Mouse (Mus musculus) hindbrain, postnatal 0 days (tissue): ENCODE data around the gene Ankrd31. TPM values are rescaled to one million over a fixed set of nuclear protein-coding genes. Genes with fewer than 3 reads are reported as not detected.
A peak's percentile ranks its signal among the peaks of the same experiment; 100 is the strongest.
"Not testable (repeated sequence)": the region's sequence is repeated elsewhere in the genome, so short reads cannot be mapped to it uniquely, and the experiment has no call there.

Source experiments
- ATAC-seq: fragments of 200-750 bp; cut with Nextera tagmentation; 2 replicates; pipeline ENCODE4 v1.8.0; 2017; ENCODE audit warnings: mild to moderate bottlenecking, moderate TSS enrichment, moderate library complexity
- DNase-seq: peaks from one replicate; pipeline ENCODE4 v3.0.0-alpha.2; 2015; ENCODE audit warnings: low spot score
- H3K27ac ChIP-seq: fragments of 300-500 bp; sonication (generic); 2 replicates; pipeline ENCODE4 v1.5.1; 2014; ENCODE audit warnings: mild to moderate bottlenecking
- H3K27me3 ChIP-seq: fragments of 300-500 bp; sonication (generic); 2 replicates; pipeline ENCODE4 v1.6.1; 2014; ENCODE audit warnings: low read length, mixed read lengths; ENCODE audit not compliant: insufficient read depth
- H3K36me3 ChIP-seq: fragments of 300-500 bp; sonication (generic); 2 replicates; pipeline ENCODE4 v1.6.1; 2014; ENCODE audit warnings: low read length, mixed read lengths; ENCODE audit not compliant: insufficient read depth
- H3K4me1 ChIP-seq: fragments of 300-500 bp; sonication (generic); 2 replicates; pipeline ENCODE4 v1.6.1; 2014; ENCODE audit warnings: antibody characterized with exemption, low read length, mixed read lengths; ENCODE audit not compliant: insufficient read depth
- H3K4me2 ChIP-seq: fragments of 300-500 bp; sonication (generic); 2 replicates; pipeline ENCODE4 v1.6.1; 2014; ENCODE audit warnings: low read depth, mild to moderate bottlenecking, low read length, moderate library complexity, mixed read lengths
- H3K4me3 ChIP-seq: fragments of 300-500 bp; sonication (generic); 2 replicates; pipeline ENCODE4 v1.5.1; 2014; ENCODE audit warnings: low read length
- H3K9ac ChIP-seq: fragments of 300-500 bp; sonication (generic); replicated peaks from 2 replicates; pipeline ENCODE4 v1.6.1; 2014; ENCODE audit warnings: mild to moderate bottlenecking, low read length, moderate library complexity, mixed read lengths
- H3K9me3 ChIP-seq: fragments of 300-500 bp; sonication (generic); 2 replicates; pipeline ENCODE4 v1.6.1; 2016; ENCODE audit warnings: low read length, mixed read lengths
- CTCF ChIP-seq: IDR thresholded peaks from 2 replicates; pipeline ENCODE4 v1.5.1; 2016; ENCODE audit warnings: antibody characterized with exemption, control low read depth, low read depth
- WGBS: fragments of 180-500 bp; shearing (Covaris S2); extraction: QIAGEN DNeasy Blood & Tissue Kit; methylation state at CpG from one replicate; pipeline ENCODE4 v1.1.7; 2014; 5-methylcytosine and 5-hydroxymethylcytosine counted together
- polyA plus RNA-seq: library from polyadenylated mRNA; unstranded; fragments of >200 nt; fragmentation: Nextera tagmentation; extraction: Ambion mirVana; gene quantifications from 2 replicates; pipeline ENCODE4 v1.2.1, GENCODE M21; 2015
- total RNA-seq: library from RNA; depleted of rRNA; stranded (reverse); fragments of >200 nt; gene quantifications from 2 replicates; pipeline ENCODE4 v1.2.3, GENCODE M21; 2014

Gene Ankrd31
- total and polyA plus RNA-seq, 2 experiments from 2014 or later, result 0.05 TPM; not detected in 1

- Histone ChIP-seq H3K27me3 (no peaks in the 10 kb centered on the region), H3K27ac (no peak overlapping the region), H3K36me3 (no peaks in the 10 kb centered on the region), H3K4me3 (no peak overlapping the region), H3K9me3 (0 out of 2 replicates have a peak, but pooled peaks cover 2% of the 10 kb centered on the region), H3K4me1 (no peaks in the 10 kb centered on the region), H3K9ac (no peak overlapping the region), H3K4me2 (no peak overlapping the region)
- no peak for TF ChIP-seq CTCF
- DNase-seq (no peak), ATAC-seq (no peak)
- WGBS, result 89% methylated on average over 6 of the region's 6 CpGs
These were observed 1.8 kb downstream of the Ankrd31 start for GRCm38 (mm10) chr13:96749859-96750258.

DNA sequence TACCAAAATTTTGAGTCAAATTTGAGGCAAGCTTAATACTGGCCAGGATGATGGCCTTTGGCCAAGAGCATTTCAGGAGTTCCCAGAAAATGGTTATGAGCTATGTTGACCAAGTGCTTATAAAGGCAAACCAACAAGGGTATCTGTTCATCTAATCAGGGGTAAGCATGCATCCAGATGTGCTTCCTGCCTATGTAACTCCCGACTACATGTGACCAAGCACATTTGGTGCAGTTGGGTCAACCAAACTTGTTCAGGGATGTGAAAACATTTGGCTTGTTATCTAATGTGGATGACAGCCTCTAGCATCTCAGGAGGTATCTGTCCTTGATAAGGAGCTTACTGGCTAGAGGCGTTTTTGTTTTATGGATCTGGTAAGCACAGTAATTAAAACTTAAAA, 12.8 kb downstream of the Ankrd31 start:
- no peaks in the 10 kb centered on the region for H3K36me3 ChIP-seq
- TF ChIP-seq CTCF, result no peak
- ATAC-seq (no peak), DNase-seq (no peak)
- H3K4me2 ChIP-seq, result no peak overlapping the region
- H3K4me3 ChIP-seq, result no peak overlapping the region
- no peak overlapping the region for H3K9ac ChIP-seq
- no peaks in the 10 kb centered on the region for H3K4me1 ChIP-seq
- H3K27ac ChIP-seq, result no peak overlapping the region
- H3K27me3 ChIP-seq, result no peaks in the 10 kb centered on the region
- 91% methylated on average over 2 of the region's 2 CpGs for WGBS
- 0 out of 2 replicates have a peak, but pooled peaks cover under 1% of the 10 kb centered on the region for H3K9me3 ChIP-seq

DNA sequence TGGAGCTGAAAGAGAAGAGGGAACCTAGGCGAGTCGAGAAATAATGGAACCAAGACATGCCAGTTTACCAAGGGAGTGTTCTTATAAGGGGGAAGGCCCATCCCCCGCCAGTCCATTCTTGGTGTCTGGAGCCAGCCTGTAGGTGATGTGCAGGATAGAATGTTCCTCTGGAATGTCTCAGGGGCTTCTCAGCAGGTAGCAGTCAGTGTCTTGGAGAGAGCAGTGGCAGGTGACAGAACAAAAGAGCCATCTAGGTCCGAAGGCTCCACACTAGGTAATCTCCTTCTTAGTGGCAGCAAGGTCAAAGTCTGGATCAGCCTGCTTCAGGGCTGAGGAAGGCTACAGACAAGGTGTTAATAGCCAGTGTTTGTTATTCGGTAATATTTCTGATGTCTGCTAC, 38.0 kb downstream of the Ankrd31 start:
- not testable (repeated sequence) for ATAC-seq, H3K36me3 ChIP-seq, H3K27me3 ChIP-seq, H3K9me3 ChIP-seq, DNase-seq, H3K4me3 ChIP-seq, H3K4me2 ChIP-seq, H3K27ac ChIP-seq, H3K4me1 ChIP-seq, H3K9ac ChIP-seq
- WGBS, result 87% methylated on average over 5 of the region's 5 CpGs

DNA sequence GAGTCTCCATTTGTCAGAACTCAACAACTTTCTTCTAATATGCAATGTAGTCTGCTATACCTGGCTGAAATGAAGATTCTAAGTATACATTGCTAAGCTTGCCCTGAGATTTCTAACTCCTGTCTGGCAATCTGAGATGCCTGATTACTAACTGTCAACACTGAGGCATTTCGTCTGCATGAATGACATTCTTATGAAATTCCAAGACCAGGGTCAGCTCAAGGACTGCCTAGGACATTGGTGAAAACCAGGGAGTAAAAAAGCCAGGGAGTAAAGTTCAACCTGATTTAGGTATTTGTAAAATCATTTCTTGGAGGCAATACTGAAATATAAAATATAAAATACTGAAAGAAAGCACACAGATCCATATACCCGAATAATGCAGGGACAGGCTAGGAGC, 45.4 kb downstream of the Ankrd31 start:
- Histone ChIP-seq H3K4me1 (no peaks in the 10 kb centered on the region), H3K4me3 (no peak overlapping the region), H3K9ac (no peak overlapping the region), H3K4me2 (no peak overlapping the region), H3K36me3 (no peaks in the 10 kb centered on the region), H3K27me3 (no peaks in the 10 kb centered on the region), H3K9me3 (no peaks in the 10 kb centered on the region), H3K27ac (no peak overlapping the region)
- TF ChIP-seq CTCF, result no peak
- ATAC-seq (no peak), DNase-seq (no peak)
- 85% methylated on average over 2 of the region's 2 CpGs for WGBS

DNA sequence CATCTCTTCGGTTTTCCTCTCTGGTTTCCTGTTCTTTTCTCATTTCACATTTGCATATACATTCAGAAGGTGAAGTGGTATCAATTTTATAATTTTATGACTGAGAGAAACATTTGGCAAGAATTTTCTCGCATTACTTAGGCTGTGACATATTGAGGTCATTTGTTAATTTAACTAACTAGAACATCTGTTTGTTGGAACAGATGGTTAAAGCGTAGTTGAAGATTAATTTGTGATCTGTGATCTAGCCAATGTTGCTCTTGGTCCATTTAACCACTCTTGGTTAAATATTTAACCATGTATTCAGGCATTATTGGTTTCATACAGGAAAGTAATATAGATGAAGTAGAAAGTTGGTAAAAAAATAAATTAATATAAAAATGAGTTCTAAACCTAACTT, 47.2 kb downstream of the Ankrd31 start:
- Histone ChIP-seq H3K4me1 (no peaks in the 10 kb centered on the region), H3K27me3 (no peaks in the 10 kb centered on the region), H3K9ac (no peak overlapping the region), H3K27ac (no peak overlapping the region), H3K4me3 (no peak overlapping the region), H3K36me3 (no peaks in the 10 kb centered on the region), H3K4me2 (no peak overlapping the region), H3K9me3 (no peaks in the 10 kb centered on the region)
- ATAC-seq (no peak), DNase-seq (no peak)
- TF ChIP-seq CTCF, result no peak
- whole genome bisulfite sequencing, result 71% methylated on average over 3 of the region's 3 CpGs

DNA sequence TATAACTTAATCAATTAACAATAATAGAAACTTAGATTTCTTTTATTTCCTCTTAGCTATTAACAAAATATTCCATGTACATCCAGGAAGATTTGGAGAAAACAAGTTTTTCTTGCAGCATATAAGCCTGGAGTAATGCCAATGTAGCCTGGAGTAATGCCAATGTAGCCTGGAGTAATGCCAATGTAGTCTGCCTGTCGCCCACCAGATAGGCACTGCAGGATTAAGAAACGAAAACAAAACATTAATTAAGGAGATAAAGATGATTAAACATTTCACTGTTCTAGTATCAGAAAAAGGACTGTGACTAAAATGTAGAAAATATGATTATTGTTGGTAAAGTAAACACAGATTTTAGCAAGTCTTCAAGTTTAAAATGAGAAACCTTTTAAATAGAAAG, 49.4 kb downstream of the Ankrd31 start:
- ATAC-seq (no peak), DNase-seq (peak; percentile 47)
- Histone ChIP-seq H3K4me3 (no peak overlapping the region), H3K27me3 (no peaks in the 10 kb centered on the region), H3K27ac (no peak overlapping the region), H3K4me1 (no peaks in the 10 kb centered on the region), H3K36me3 (no peaks in the 10 kb centered on the region), H3K4me2 (no peak overlapping the region), H3K9me3 (no peaks in the 10 kb centered on the region), H3K9ac (no peak overlapping the region)
- 14% methylated on average over 2 of the region's 2 CpGs for WGBS
- TF ChIP-seq CTCF, result no peak

GRCm38 (mm10) chr13:96849752-96850151, 101.7 kb downstream of the Ankrd31 start:
- no peak for TF ChIP-seq CTCF
- H3K9ac ChIP-seq, result no peak overlapping the region
- DNase-seq (no peak), ATAC-seq (no peak)
- no peaks in the 10 kb centered on the region for H3K9me3 ChIP-seq
- H3K27me3 ChIP-seq, result no peaks in the 10 kb centered on the region
- H3K4me2 ChIP-seq, result no peak overlapping the region
- H3K4me3 ChIP-seq, result no peak overlapping the region
- no peak overlapping the region for H3K27ac ChIP-seq
- H3K36me3 ChIP-seq, result no peaks in the 10 kb centered on the region
- no peaks in the 10 kb centered on the region for H3K4me1 ChIP-seq
- 88% methylated on average over 1 of the region's 1 CpGs for WGBS
